Mouse (Mus musculus): ENCODE data around the gene Kera. TPM values are rescaled to one million over a fixed set of nuclear protein-coding genes. Genes with fewer than 3 reads are reported as not detected.

Kera gene
- polyA plus RNA-seq (2014; fragmentation: Nextera tagmentation; extraction: Ambion mirVana) = 0.37 and 0.49 TPM in 2 replicates

DNA sequence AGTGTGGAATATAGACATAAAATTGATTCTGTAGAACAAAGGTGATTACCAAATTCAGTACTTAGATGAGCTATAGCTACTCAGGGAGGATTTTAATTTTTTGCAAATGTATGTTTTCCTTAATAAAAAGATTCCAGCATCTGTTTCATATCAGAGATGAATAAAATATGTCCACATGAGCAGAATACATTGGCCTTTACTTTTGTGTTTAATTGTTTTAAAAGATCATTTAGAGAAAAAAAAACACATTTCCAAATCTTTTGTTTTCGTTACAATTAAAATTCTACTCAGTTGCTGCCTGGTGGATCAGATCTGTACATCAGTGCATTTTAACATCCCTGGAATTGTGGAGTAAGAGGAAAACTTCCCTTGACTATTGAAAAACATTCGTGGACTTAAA lies at the start of gene Kera:
Gene Kera, plus strand, starts transcription at position 301 of the 400 bp plus-strand sequence.
- 83% methylated on average over 2 of the region's 2 CpGs for WGBS
- no peak for ATAC-seq (replicated peaks; ENCODE audit: low FRiP score)

GRCm38 (mm10) chr10:97564957-97565856 lies 41.5 kb upstream of the Kera start, which contains the start of gene Lum:
Gene Lum, plus strand, starts transcription at chr10:97565128.
- Histone ChIP-seq H3K9ac (ENCODE audit: low read length) (no peak within 1 kb of the TSS), H3K9me3 (ENCODE audit: control insufficient read depth, low read length) (no peaks in the 10 kb centered on the region), H3K27ac (ENCODE audit: low read depth, low read length) (no peak within 1 kb of the TSS), H3K27me3 (ENCODE audit: control insufficient read depth, insufficient read depth, low read length) (no peaks in the 10 kb centered on the region), H3K4me3 (ENCODE audit: low read depth, low read length) (no peak within 1 kb of the TSS), H3K36me3 (ENCODE audit: control insufficient read depth, insufficient read depth, low read length) (no peaks in the 10 kb centered on the region), H3K4me2 (ENCODE audit: low read depth, low read length, severe bottlenecking) (no peak within 1 kb of the TSS), H3K4me1 (replicated peaks; ENCODE audit: control insufficient read depth, insufficient read depth, low read length) (no peaks in the 10 kb centered on the region)
- ATAC-seq (replicated peaks; ENCODE audit: low FRiP score) = no peak
- peak; percentile 62 for DNase-seq (ENCODE audit: low spot score)
- WGBS = 50% methylated on average over 10 of the region's 10 CpGs

More for the DNA sequence above, at the start of gene Kera:
- no peak within 1 kb of the TSS for H3K4me3 ChIP-seq (ENCODE audit: low read depth, low read length)
- no peaks in the 10 kb centered on the region for H3K9me3 ChIP-seq (ENCODE audit: control insufficient read depth, low read length)
- no peaks in the 10 kb centered on the region for H3K4me1 ChIP-seq (replicated peaks; ENCODE audit: control insufficient read depth, insufficient read depth, low read length)
- H3K4me2 ChIP-seq (ENCODE audit: low read depth, low read length, severe bottlenecking) = no peak within 1 kb of the TSS
- DNase-seq (ENCODE audit: low spot score) = no peak
- no peak within 1 kb of the TSS for H3K9ac ChIP-seq (ENCODE audit: low read length)
- no peak within 1 kb of the TSS for H3K27ac ChIP-seq (ENCODE audit: low read depth, low read length)
- no peaks in the 10 kb centered on the region for H3K36me3 ChIP-seq (ENCODE audit: control insufficient read depth, insufficient read depth, low read length)
- no peaks in the 10 kb centered on the region for H3K27me3 ChIP-seq (ENCODE audit: control insufficient read depth, insufficient read depth, low read length)

DNA sequence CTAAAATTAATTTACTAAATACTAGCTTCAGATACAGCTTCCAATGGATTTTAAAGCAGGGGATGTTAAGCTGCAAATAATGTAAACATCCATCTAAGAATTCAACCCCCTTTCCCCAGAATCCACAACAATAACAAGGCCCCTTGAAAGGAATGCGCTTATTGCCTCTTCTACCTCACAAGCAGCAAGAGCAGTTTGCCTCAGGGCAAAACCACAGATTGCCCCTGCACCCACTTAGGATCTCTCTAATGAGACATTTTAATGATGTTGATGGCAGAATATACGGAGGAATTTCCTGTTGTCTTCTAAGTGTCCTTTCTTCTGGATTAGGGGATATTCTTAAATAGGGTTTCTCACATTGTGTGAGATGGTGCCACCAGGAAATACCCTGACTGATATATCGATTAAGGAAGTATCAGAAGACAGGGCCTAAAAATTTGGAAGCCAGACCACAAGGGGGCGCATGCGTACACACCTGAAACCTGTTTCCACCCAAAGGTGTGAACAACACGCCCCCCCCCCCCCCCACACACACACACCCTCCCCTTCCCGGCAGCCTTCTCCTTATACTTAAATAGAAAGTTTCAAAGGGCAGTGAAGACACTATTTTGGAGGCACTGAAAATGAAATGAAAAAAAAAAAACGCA lies 39.1 kb upstream of the Kera start:
- WGBS = 53% methylated on average over 8 of the region's 8 CpGs
- no peaks in the 10 kb centered on the region for H3K27me3 ChIP-seq (ENCODE audit: control insufficient read depth, insufficient read depth, low read length)

DNA sequence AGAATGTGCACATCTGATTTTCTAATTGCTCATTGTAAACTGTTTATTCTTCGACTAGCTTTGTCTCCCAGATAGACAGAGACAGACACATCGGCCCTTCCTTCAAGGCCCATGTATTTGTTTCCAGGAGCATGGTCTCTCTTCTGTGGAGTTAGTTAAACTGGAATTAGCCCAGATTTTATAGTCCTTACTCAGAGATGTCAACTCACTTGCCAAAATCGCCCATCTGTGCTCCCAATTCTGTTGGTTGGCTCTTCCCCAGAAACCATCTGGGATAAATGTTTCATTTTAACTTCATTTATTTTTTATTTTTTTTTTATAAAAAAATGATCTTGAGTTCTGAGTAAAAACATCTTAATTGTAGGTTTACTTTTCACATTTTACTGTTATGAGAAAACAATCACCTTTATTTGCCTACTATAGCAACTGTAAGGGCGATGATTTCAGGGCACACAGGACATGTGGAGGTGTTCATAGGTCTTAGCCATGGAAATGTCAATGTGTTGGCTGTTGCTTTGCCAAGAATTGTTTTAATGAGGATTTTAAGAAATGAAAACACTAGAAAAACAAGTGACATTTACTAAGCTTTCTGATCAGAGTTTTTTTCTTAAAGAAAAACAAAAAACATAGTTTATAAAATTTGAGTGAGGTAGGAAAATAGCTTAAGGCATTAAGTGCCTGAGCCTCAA lies 24.0 kb upstream of the Kera start:
- H3K4me3 ChIP-seq (ENCODE audit: low read depth, low read length) = no peak overlapping the region
- H3K9ac ChIP-seq (ENCODE audit: low read length) = no peak overlapping the region
- H3K4me2 ChIP-seq (ENCODE audit: low read depth, low read length, severe bottlenecking) = no peak overlapping the region
- no peak overlapping the region for H3K27ac ChIP-seq (ENCODE audit: low read depth, low read length)
- no peaks in the 10 kb centered on the region for H3K36me3 ChIP-seq (ENCODE audit: control insufficient read depth, insufficient read depth, low read length)
- H3K4me1 ChIP-seq (replicated peaks; ENCODE audit: control insufficient read depth, insufficient read depth, low read length) = no peaks in the 10 kb centered on the region
- DNase-seq (ENCODE audit: low spot score) (no peak), ATAC-seq (replicated peaks; ENCODE audit: low FRiP score) (no peak)
- H3K27me3 ChIP-seq (ENCODE audit: control insufficient read depth, insufficient read depth, low read length) = no peaks in the 10 kb centered on the region
- no peaks in the 10 kb centered on the region for H3K9me3 ChIP-seq (ENCODE audit: control insufficient read depth, low read length)
- 89% methylated on average over 4 of the region's 4 CpGs for WGBS

More for the DNA sequence above, 39.1 kb upstream of the Kera start:
- ATAC-seq (replicated peaks; ENCODE audit: low FRiP score) = no peak; the same call in 1 of the 2 replicates
- H3K9me3 ChIP-seq (ENCODE audit: control insufficient read depth, low read length) = no peaks in the 10 kb centered on the region
- no peaks in the 10 kb centered on the region for H3K36me3 ChIP-seq (ENCODE audit: control insufficient read depth, insufficient read depth, low read length)
- no peak overlapping the region for H3K27ac ChIP-seq (ENCODE audit: low read depth, low read length)
- DNase-seq (ENCODE audit: low spot score) = peak; percentile 55
- H3K9ac ChIP-seq (ENCODE audit: low read length) = no peak overlapping the region
- no peaks in the 10 kb centered on the region for H3K4me1 ChIP-seq (replicated peaks; ENCODE audit: control insufficient read depth, insufficient read depth, low read length)
- no peak overlapping the region for H3K4me3 ChIP-seq (ENCODE audit: low read depth, low read length)
- H3K4me2 ChIP-seq (ENCODE audit: low read depth, low read length, severe bottlenecking) = no peak overlapping the region

GRCm38 (mm10) chr10:97584176-97584575 lies 22.5 kb upstream of the Kera start:
- no peaks in the 10 kb centered on the region for H3K36me3 ChIP-seq (ENCODE audit: control insufficient read depth, insufficient read depth, low read length)
- no peaks in the 10 kb centered on the region for H3K27me3 ChIP-seq (ENCODE audit: control insufficient read depth, insufficient read depth, low read length)
- H3K9me3 ChIP-seq (ENCODE audit: control insufficient read depth, low read length) = no peaks in the 10 kb centered on the region
- no peaks in the 10 kb centered on the region for H3K4me1 ChIP-seq (replicated peaks; ENCODE audit: control insufficient read depth, insufficient read depth, low read length)
- no peak for ATAC-seq (replicated peaks; ENCODE audit: low FRiP score)
- no peak overlapping the region for H3K4me2 ChIP-seq (ENCODE audit: low read depth, low read length, severe bottlenecking)
- no peak overlapping the region for H3K27ac ChIP-seq (ENCODE audit: low read depth, low read length)
- WGBS = 68% methylated on average over 3 of the region's 3 CpGs
- DNase-seq (ENCODE audit: low spot score) = no peak
- no peak overlapping the region for H3K9ac ChIP-seq (ENCODE audit: low read length)
- H3K4me3 ChIP-seq (ENCODE audit: low read depth, low read length) = no peak overlapping the region

DNA sequence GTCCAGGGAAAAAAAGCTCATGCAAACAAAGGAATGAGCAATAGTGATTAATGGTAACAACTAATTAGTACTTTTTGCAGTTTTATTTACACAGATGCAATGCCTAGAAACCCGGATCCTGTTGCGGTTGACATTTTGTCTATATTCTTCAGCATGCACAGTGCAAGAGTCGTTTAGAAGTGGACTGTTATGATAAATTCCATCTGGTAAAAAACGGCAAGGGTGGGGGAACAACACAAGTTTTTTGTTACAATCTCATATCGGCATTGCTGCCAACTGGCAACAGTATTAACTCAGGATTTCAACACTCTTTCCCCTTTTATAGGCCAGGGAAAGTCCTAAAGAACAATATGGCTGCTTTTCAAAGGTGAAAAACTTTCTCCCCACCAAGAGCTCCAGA lies 19.5 kb upstream of the Kera start:
- 90% methylated on average over 5 of the region's 5 CpGs for WGBS

DNA sequence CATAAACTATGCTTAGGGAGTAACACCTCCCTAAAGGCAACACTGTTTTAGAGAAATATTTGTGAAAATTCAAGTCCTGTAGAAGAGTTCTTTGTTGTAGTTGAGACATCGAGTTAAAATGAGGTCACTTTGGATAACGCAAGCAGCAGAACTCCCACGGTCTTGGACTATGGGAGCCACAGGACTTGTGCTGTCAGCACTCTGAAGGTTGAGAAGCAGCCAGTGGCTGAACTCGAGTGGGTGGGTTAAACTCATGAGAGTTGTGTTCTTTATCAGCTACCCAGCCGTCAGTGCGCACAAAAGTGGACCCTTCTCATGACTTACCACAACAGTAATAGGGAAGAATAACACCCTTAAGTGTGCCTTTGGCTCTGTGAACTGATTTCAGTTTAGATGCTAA lies 17.1 kb upstream of the Kera start:
- ATAC-seq (replicated peaks; ENCODE audit: low FRiP score) = no peak

More for the DNA sequence above, 19.5 kb upstream of the Kera start:
- H3K4me2 ChIP-seq (ENCODE audit: low read depth, low read length, severe bottlenecking) = no peak overlapping the region
- no peaks in the 10 kb centered on the region for H3K9me3 ChIP-seq (ENCODE audit: control insufficient read depth, low read length)
- no peak overlapping the region for H3K4me3 ChIP-seq (ENCODE audit: low read depth, low read length)
- ATAC-seq (replicated peaks; ENCODE audit: low FRiP score) (no peak), DNase-seq (ENCODE audit: low spot score) (no peak)
- H3K27me3 ChIP-seq (ENCODE audit: control insufficient read depth, insufficient read depth, low read length) = no peaks in the 10 kb centered on the region
- no peaks in the 10 kb centered on the region for H3K36me3 ChIP-seq (ENCODE audit: control insufficient read depth, insufficient read depth, low read length)
- H3K9ac ChIP-seq (ENCODE audit: low read length) = no peak overlapping the region
- no peaks in the 10 kb centered on the region for H3K4me1 ChIP-seq (replicated peaks; ENCODE audit: control insufficient read depth, insufficient read depth, low read length)
- no peak overlapping the region for H3K27ac ChIP-seq (ENCODE audit: low read depth, low read length)

DNA sequence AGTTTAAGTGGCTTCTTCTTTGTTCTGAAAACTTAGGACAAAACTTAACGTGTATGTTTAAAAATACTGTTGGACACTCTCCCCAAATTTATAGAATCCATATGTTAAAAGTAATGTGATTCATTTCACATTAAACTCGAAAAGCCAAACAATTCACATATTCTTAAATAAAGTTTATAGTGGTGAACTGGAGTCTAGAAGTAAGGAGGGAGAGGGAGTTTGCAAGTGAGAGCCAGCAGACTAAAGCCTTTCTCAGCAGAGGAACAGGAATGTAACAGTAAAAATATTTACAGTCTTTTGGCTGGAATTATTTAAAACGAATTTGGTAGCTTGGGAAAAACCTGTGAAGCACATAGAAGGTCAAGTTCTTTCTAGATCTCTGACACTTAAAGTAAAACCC lies 15.6 kb upstream of the Kera start:
- no peak for ATAC-seq (replicated peaks; ENCODE audit: low FRiP score)
- no peak for DNase-seq (ENCODE audit: low spot score)
- WGBS = 76% methylated on average over 3 of the region's 3 CpGs
- Histone ChIP-seq H3K4me3 (ENCODE audit: low read depth, low read length) (no peak overlapping the region), H3K9me3 (ENCODE audit: control insufficient read depth, low read length) (no peaks in the 10 kb centered on the region), H3K27ac (ENCODE audit: low read depth, low read length) (no peak overlapping the region), H3K9ac (ENCODE audit: low read length) (no peak overlapping the region), H3K36me3 (ENCODE audit: control insufficient read depth, insufficient read depth, low read length) (no peaks in the 10 kb centered on the region), H3K4me1 (replicated peaks; ENCODE audit: control insufficient read depth, insufficient read depth, low read length) (no peaks in the 10 kb centered on the region), H3K27me3 (ENCODE audit: control insufficient read depth, insufficient read depth, low read length) (no peaks in the 10 kb centered on the region), H3K4me2 (ENCODE audit: low read depth, low read length, severe bottlenecking) (no peak overlapping the region)

More for the DNA sequence above, 17.1 kb upstream of the Kera start:
- Histone ChIP-seq H3K9me3 (ENCODE audit: control insufficient read depth, low read length) (no peaks in the 10 kb centered on the region), H3K4me3 (ENCODE audit: low read depth, low read length) (no peak overlapping the region), H3K9ac (ENCODE audit: low read length) (no peak overlapping the region), H3K4me2 (ENCODE audit: low read depth, low read length, severe bottlenecking) (no peak overlapping the region), H3K27ac (ENCODE audit: low read depth, low read length) (no peak overlapping the region), H3K4me1 (replicated peaks; ENCODE audit: control insufficient read depth, insufficient read depth, low read length) (no peaks in the 10 kb centered on the region), H3K27me3 (ENCODE audit: control insufficient read depth, insufficient read depth, low read length) (no peaks in the 10 kb centered on the region), H3K36me3 (ENCODE audit: control insufficient read depth, insufficient read depth, low read length) (no peaks in the 10 kb centered on the region)
- DNase-seq (ENCODE audit: low spot score) = no peak
- WGBS = 89% methylated on average over 6 of the region's 6 CpGs
